Mouse (Mus musculus) ES-CJ7 (cell line): ENCODE results near the gene Mdm4.
"Not testable (repeated sequence)": the region's sequence is repeated elsewhere in the genome, so short reads cannot be mapped to it uniquely, and the experiment has no call there.

Experiments used
- DNase-seq: peaks from one replicate; pipeline ENCODE4 v3.0.0; 2011; ENCODE audit warnings: low read depth, low spot score

Gene Mdm4

GRCm38 (mm10) chr1:133053034-133053433, 22.7 kb upstream of the Mdm4 start:
- DNase-seq = no peak

GRCm38 (mm10) chr1:133051829-133052228, 21.5 kb upstream of the Mdm4 start:
- peak; percentile 53 for DNase-seq

GRCm38 (mm10) chr1:133050001-133050431, 19.7 kb upstream of the Mdm4 start:
- peak; percentile 63 for DNase-seq

DNA sequence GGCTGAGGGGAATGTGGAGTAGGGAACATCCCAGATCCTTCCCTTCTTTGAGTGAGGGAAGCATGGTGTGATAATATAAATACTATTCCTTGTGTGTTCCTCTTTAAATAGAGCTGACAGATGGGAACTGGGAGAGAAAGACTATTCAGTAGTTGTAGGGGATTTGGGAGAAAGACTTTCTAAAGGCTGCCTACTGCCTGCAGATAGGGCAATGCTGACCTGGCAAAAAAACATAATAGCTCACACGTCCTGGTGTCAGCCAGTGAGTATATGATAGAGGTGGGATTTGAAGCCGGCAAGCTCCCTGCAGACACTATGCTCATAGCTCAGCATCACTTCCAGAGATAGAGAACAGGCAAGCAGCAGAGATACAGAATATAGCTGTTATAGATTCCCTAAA, 18.3 kb upstream of the Mdm4 start:
- no peak for DNase-seq

GRCm38 (mm10) chr1:133047575-133047974, 17.2 kb upstream of the Mdm4 start:
- peak; percentile 62 for DNase-seq

DNA sequence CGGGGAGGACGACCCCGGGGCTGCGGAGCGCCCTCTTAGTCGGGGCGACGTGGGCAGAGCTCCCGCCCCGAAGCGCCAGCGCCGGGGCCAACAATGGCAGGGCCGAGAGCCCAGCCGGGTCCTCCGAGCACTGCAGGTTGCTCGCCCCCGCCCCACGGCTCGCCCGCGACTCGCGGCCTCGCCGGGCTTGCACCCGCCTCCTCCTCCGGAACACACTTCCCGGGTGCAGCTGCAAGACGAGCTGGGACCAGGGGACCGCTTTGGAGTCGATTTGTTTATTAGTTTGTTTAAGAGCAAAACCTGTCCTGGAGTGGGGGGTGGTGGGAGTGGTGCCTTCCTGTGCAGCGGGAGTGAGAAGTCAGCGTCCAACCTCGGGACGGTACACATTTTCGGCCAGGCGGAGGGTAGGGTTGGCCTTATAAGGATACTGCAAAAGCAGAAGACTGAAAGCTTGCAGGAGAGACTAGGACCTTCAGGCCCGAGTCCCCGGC, 16.1 kb upstream of the Mdm4 start:
- peak; percentile 46 for DNase-seq

GRCm38 (mm10) chr1:133045861-133046440, 15.6 kb upstream of the Mdm4 start:
- peak; percentile 65 for DNase-seq

- no peak for DNase-seq
Measured at GRCm38 (mm10) chr1:133045011-133045860, 14.9 kb upstream of the Mdm4 start, which contains the start of gene Pik3c2b. Gene Pik3c2b (plus strand): TSS chr1:133045667.

- peak; percentile 93 for DNase-seq
Measured at GRCm38 (mm10) chr1:133039505-133039949, 9.2 kb upstream of the Mdm4 start.

- not testable (repeated sequence) for DNase-seq
Measured at GRCm38 (mm10) chr1:133034682-133035081, 4.3 kb upstream of the Mdm4 start.

DNA sequence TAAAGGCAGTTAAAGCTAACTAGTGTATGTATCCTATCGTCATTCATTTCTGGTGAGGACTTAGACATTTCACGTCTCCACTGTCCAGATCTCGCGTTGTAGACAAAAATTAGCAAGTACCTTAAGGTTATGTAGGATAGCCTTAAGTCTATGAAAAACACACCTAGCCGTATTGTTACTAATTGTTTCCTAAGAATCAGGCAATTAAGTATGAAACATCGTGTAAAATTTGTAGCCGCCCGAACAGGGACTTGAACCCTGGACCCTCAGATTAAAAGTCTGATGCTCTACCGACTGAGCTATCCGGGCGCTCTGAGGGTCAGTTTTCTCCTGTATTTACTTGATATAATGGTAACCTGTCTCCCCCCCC, 3.7 kb upstream of the Mdm4 start:
- DNase-seq = peak; percentile 96

DNA sequence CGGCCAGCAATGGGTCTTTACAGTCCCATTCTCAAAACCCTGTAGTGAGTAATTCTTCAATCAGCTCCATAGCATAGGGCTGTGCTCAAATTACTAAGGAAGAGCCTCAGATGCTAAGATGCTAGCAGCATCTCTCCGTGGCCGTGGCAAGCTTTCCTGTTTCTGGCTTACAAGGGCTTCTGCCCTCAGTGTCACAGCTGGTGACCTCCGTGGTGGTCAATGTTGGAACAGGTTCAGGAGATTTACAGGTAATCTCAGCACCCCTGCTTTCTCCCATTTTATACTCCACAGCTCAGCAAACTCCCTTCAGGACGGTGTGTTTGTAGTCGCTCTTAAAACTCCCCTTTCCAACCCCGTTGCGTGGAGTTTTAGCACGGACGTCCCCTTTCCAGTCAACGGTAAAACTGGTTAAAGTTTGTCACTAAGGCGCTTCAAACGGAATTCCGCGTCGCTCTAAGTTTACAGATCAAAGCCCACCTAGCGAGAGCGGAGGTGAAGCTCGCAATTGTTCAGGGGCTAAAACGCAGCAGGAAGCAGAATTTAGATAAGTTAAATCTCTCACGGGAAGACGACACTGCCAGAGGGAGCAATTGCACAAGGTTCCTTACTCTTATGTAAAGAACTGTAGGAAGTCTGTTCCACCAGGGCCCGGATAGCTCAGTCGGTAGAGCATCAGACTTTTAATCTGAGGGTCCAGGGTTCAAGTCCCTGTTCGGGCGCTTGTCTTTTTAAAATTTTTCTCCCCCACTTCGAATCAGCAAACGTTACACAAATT, 3.1 kb upstream of the Mdm4 start:
- DNase-seq = peak; percentile 97

- DNase-seq = no peak
Measured at GRCm38 (mm10) chr1:133032981-133033315, 2.6 kb upstream of the Mdm4 start.

DNA sequence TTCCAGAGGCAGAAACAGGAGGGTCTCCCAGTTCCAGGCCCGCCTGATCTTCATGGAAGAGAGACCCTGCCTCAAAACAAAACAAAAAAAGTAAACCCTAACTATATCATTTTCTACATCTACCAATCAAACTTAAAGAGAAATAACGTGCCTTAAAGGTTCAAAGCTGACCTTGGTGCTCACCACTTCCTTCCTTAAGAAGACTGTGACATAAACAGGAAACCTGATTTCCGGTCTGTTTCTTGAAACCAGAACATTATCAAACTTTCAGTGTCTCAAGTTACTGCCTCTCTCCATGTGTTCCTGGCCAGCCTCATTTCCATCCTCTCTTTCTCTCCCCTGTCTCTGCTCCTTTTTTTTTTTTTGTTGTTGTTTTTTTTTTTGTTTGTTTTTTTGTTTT, 617 bp downstream of the Mdm4 start:
- no peak for DNase-seq

- DNase-seq = peak; percentile 62
Measured at GRCm38 (mm10) chr1:133027980-133028379, 2.4 kb downstream of the Mdm4 start.

- no peak for DNase-seq
Measured at GRCm38 (mm10) chr1:133027126-133027525, 3.2 kb downstream of the Mdm4 start.

DNA sequence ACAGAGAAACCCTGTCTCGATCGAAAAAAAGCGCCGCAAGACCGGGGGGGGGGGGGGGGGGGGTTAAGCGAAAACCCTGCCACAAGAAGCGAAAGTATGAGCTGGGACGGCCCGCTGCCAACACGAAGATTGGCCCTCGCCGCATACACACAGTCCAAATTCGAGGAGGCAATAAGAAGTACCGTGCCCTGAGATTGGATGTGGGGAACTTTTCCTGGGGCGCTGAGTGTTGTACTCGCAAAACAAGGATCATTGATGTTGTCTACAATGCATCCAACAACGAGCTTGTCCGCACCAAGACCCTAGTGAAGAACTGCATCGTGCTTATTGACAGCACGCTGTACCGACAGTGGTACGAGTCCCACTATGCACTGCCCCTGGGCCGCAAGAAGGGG, 4.6 kb downstream of the Mdm4 start:
- DNase-seq = not testable (repeated sequence)

GRCm38 (mm10) chr1:133025051-133025795, 5.1 kb downstream of the Mdm4 start:
- peak; percentile 99 for DNase-seq

GRCm38 (mm10) chr1:133024426-133024825, 5.9 kb downstream of the Mdm4 start:
- no peak for DNase-seq

GRCm38 (mm10) chr1:133023723-133024122, 6.6 kb downstream of the Mdm4 start:
- DNase-seq = not testable (repeated sequence)

DNA sequence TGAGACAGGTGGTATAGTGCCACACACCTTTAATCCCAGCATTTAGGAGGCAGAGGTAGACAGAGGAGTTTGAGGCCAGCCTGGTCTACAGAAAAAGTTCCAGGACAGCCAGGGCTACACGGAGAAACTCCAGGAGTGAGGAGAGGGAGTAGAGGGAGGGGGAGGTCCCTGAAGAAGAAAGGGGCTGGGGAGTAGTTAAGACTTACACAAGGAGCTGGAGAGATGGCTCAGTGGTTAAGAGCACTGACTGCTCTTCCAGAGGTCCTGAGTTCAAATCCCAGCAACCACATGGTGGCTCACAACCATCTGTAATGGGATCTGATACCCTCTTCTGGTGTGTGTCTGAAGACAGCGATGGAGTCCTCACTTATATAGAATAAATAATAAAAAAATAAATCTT, 8.4 kb downstream of the Mdm4 start:
- not testable (repeated sequence) for DNase-seq
